Mouse (Mus musculus) forebrain, embryonic 13.5 days (tissue): ENCODE data around the gene Rtl8a. TPM values are rescaled to one million over a fixed set of nuclear protein-coding genes. Genes with fewer than 3 reads are reported as not detected.
"Not testable (repeated sequence)": the region's sequence is repeated elsewhere in the genome, so short reads cannot be mapped to it uniquely, and the experiment has no call there.

Experiments used
- ATAC-seq: fragments of 200-750 bp; cut with Nextera tagmentation; 2 replicates; pipeline ENCODE4 v1.8.0; 2017
- H3K27ac ChIP-seq: fragments of 300-500 bp; sonication (generic); 2 replicates; pipeline ENCODE4 v1.5.1; 2015; ENCODE audit warnings: inconsistent platforms, mild to moderate bottlenecking, moderate library complexity
- H3K27me3 ChIP-seq: fragments of 300-500 bp; sonication (generic); 2 replicates; pipeline ENCODE4 v1.6.1; 2015; ENCODE audit warnings: mild to moderate bottlenecking, inconsistent platforms
- H3K36me3 ChIP-seq: fragments of 300-500 bp; sonication (generic); 2 replicates; pipeline ENCODE4 v1.6.1; 2015; ENCODE audit warnings: mild to moderate bottlenecking, inconsistent platforms; ENCODE audit not compliant: poor library complexity, severe bottlenecking
- H3K4me1 ChIP-seq: fragments of 300-500 bp; sonication (generic); 2 replicates; pipeline ENCODE4 v1.6.1; 2015; ENCODE audit warnings: inconsistent platforms
- H3K4me2 ChIP-seq: fragments of 300-500 bp; sonication (generic); 2 replicates; pipeline ENCODE4 v1.6.1; 2015; ENCODE audit warnings: inconsistent platforms, mild to moderate bottlenecking, moderate library complexity
- H3K4me3 ChIP-seq: fragments of 300-500 bp; sonication (generic); 2 replicates; pipeline ENCODE4 v1.5.1; 2015; ENCODE audit warnings: mild to moderate bottlenecking, inconsistent platforms
- H3K9ac ChIP-seq: fragments of 300-500 bp; sonication (generic); 2 replicates; pipeline ENCODE4 v1.6.1; 2015; ENCODE audit warnings: mild to moderate bottlenecking, inconsistent platforms
- H3K9me3 ChIP-seq: fragments of 300-500 bp; sonication (generic); replicated peaks from 2 replicates; pipeline ENCODE4 v1.6.1; 2016; ENCODE audit warnings: inconsistent platforms
- WGBS: fragments of 180-500 bp; shearing (Covaris S2); methylation state at CpG from one replicate; pipeline ENCODE4 v1.1.7; 2015; 5-methylcytosine and 5-hydroxymethylcytosine counted together
- polyA plus RNA-seq: library from polyadenylated mRNA; unstranded; fragments of >200 nt; fragmentation: Nextera tagmentation; extraction: Ambion mirVana; gene quantifications from 2 replicates; pipeline ENCODE4 v1.2.1, GENCODE M21; 2015

Gene Rtl8a
- polyA plus RNA-seq, 1 experiment from 2014 or later: 113 TPM

DNA sequence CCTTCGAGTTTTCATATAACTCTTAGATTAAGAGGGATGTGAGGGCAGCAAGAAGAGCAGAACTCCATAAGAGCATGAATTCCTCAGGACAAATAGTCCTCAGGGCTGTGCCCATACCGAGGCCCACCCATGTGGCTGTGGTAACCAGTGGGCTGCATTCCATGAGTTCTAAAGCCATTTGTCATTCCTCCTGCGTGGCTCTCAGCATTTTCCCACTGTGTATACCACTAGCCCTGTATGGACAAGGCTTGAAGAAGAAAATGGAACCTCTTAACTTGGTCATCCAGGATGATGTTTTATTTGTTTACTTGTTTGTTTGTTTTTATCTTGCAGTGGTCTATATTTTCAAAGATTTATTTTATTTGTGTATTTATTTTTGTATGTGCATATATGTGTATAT lies 5.4 kb downstream of the Rtl8a start:
- not testable (repeated sequence) for H3K4me2 ChIP-seq, H3K27me3 ChIP-seq, H3K4me1 ChIP-seq, H3K9me3 ChIP-seq, H3K4me3 ChIP-seq, H3K36me3 ChIP-seq, ATAC-seq, H3K27ac ChIP-seq, H3K9ac ChIP-seq
- WGBS: 67% methylated on average over 3 of the region's 3 CpGs

DNA sequence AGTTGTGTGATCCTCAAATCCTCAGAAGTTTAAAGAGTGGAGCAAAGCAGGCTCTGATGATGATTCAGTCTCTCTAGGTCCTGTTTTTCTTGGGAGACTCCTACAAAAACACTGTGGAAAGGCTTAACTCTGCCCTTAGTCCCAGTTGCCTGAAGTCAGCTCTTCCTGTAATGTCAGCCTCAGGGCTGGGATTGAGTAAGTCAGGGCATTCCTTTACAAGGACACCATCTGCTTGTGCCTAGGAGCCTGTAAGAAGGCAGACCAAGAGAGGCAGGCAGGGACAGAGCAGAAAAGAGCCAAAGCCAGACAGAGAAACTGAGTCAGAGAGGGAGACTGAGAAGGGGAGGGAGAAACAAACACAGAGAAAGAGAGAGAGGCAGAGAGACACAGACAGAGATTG lies 32.1 kb downstream of the Rtl8a start:
- H3K36me3 ChIP-seq, H3K9me3 ChIP-seq, H3K4me1 ChIP-seq, ATAC-seq, H3K27ac ChIP-seq, H3K27me3 ChIP-seq, H3K4me2 ChIP-seq, H3K9ac ChIP-seq, H3K4me3 ChIP-seq: not testable (repeated sequence)

DNA sequence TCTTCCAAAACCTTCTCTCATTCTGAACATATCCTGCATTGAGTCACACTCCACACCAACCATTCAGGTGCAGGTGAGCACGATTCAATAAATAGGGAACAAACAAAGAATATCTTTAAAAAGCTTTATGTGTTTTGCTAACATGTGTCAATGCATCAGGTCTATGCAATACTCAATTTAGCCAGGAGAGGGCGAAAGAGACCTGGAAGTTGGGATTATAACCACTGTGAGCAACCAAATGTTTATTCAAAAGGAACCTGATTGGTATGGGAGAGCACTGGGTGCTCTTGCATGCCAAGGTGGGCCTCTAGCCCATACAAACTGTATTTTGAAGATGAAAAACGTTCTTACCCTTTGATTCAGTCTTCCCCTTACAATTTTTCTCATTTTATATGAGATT lies 32.9 kb downstream of the Rtl8a start:
- Histone ChIP-seq H3K4me2 (no peak overlapping the region), H3K4me3 (no peak overlapping the region), H3K36me3 (no peaks in the 10 kb centered on the region), H3K4me1 (no peaks in the 10 kb centered on the region), H3K9me3 (no peaks in the 10 kb centered on the region), H3K27ac (no peak overlapping the region), H3K27me3 (no peaks in the 10 kb centered on the region), H3K9ac (no peak overlapping the region)
- 6% methylated on average over 3 of the region's 3 CpGs for WGBS
- 0 out of 2 replicates have a peak, but pooled peaks have one; percentile 36 for ATAC-seq

DNA sequence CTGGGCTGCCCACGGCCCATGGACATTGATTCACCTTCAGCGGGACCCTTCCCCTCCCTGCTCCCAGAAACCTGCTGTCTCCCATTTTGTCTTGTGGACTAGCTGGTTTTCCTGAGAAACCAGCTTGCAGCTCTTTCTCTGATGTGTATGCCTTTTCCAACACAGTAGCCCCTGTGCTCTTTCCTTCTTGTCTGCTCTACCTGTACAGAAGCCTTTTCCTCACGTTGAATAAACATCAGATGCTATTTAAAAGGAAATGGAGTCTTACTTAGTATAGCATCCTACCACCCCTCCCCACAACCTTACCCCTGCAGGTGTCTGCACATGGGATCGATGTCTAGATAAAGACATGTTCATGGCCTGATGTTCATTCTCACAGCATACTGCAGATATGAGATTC lies 34.6 kb downstream of the Rtl8a start, which contains the start of gene Gm14597:
TSS of gene Gm14597 (minus strand) at position 101 of the 400 bp plus-strand sequence.
- Histone ChIP-seq H3K9ac (peak within 1 kb of the TSS; percentile 66), H3K4me2 (peak within 1 kb of the TSS; percentile 59), H3K27ac (peak within 1 kb of the TSS; percentile 35), H3K4me3 (peak within 1 kb of the TSS; percentile 43)
- H3K27me3 ChIP-seq, H3K36me3 ChIP-seq, H3K4me1 ChIP-seq, ATAC-seq, H3K9me3 ChIP-seq: not testable (repeated sequence)
- WGBS: 80% methylated on average over 3 of the region's 4 CpGs

DNA sequence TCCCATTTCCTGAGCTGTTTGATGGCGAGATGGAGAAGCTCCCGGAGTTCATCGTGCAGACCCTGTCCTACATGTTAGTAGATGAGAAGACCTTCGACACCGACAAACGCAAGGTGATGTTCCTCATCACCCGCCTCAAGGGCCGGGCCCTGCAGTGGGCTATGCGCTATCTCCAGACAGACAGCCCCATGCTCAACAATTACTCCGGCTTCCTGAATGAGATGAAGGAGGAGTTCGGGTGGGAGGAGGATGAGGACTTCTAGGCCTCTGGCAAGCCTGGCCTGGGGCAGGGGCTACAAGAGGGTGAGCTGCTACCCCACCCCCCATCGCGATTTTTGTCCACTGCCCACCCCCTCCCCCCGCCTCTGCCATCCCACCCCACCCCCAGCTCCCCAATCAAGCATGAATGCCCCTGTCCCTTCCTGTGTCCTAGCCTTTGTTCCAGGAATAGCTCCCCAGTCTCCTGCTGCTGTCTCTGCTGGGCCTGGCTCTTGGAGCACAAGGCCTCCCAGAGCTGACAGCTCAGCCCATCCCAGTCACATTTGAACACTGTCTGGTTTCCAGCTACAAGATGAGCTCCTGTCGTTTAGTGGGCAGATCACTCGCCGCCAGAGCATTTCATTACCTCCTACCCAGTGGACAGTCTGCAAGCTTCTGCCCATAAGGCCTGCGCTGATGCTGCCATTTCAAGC lies 35.2 kb downstream of the Rtl8a start:
- H3K27me3 ChIP-seq: no peaks in the 10 kb centered on the region
- no peaks in the 10 kb centered on the region for H3K36me3 ChIP-seq
- H3K9ac ChIP-seq: peak overlapping the region; percentile 66
- peak overlapping the region; percentile 59 for H3K4me2 ChIP-seq
- 24% methylated on average over 14 of the region's 18 CpGs for WGBS
- peak overlapping the region; percentile 43 for H3K4me3 ChIP-seq
- ATAC-seq: peak; percentile 41
- H3K4me1 ChIP-seq: no peaks in the 10 kb centered on the region
- peak overlapping the region; percentile 35 for H3K27ac ChIP-seq
- H3K9me3 ChIP-seq: no peaks in the 10 kb centered on the region

DNA sequence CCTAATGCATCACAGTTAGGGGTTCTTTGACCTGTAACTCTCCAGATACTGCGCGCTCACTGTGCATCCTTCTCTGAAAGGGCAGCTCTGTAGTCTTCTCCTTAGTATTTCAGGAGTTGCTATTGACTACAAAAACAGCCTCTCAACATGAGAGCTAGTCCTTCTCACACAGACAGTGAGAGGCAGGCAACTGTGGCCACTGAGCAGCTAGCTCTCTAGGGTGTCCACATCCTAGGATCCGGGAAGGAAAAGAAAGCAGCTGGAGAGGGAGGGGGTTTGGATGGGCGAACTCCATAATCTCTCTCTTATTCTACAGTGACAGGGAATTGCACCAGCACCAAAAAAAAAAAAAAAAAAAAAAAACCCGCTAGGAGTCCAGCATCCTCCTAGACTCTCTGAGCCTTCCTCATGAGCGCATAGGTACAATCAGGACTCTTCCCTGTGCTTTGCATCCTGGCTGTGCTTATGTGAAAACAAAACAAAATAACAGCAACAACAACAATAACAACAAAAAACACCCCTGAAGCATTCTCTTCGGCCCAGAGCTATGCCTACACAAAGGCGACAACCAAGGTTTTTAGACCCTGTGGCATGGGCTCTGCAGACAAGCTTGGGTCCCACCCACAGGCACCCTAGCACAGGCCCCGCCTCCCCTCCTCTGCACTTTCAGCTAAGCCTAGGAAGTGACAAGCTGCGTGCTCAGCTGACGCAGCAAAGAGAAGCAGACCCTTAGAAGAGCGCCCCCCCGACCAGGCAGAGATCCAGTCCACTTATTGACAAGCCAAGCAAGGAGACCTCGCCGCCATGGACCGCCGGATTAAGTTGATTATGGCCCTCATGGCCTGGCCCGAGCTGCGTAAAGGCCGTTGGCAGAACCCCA lies 36.0 kb downstream of the Rtl8a start, which contains the start of gene Rtl8c:
TSS of gene Rtl8c (plus strand) at position 791 of the 880 bp plus-strand sequence.
- Histone ChIP-seq H3K9ac (peak within 1 kb of the TSS; percentile 66), H3K4me3 (peak within 1 kb of the TSS; percentile 43), H3K27me3 (no peaks in the 10 kb centered on the region), H3K27ac (peak within 1 kb of the TSS; percentile 35), H3K9me3 (no peaks in the 10 kb centered on the region), H3K36me3 (no peaks in the 10 kb centered on the region), H3K4me1 (no peaks in the 10 kb centered on the region), H3K4me2 (peak within 1 kb of the TSS; percentile 59)
- ATAC-seq: peak; percentile 95
- 23% methylated on average over 20 of the region's 20 CpGs for WGBS

DNA sequence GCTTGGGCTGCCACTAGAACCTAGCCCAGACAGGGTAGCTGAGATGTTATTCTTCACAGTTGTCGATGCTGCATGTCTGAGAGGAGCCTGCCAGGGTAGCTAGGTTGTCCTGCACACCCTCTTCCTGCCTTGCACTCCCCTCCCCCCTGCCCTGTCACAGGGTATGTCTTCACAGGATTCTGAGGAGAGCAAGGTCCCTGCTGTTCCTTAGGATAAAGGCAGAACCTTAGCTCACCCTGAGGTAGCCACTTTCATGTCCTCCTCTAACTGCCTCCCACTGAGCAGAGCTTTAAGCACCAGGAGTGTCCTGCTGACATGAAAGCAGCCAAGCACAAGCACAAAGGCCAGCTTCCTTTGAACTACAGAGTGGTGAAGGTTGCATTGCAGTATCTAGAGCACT lies 37.3 kb downstream of the Rtl8a start:
- not testable (repeated sequence) for H3K9me3 ChIP-seq, H3K27me3 ChIP-seq, H3K4me1 ChIP-seq, H3K4me3 ChIP-seq, H3K9ac ChIP-seq, H3K36me3 ChIP-seq, H3K27ac ChIP-seq, ATAC-seq, H3K4me2 ChIP-seq
- 33% methylated on average over 1 of the region's 1 CpGs for WGBS

DNA sequence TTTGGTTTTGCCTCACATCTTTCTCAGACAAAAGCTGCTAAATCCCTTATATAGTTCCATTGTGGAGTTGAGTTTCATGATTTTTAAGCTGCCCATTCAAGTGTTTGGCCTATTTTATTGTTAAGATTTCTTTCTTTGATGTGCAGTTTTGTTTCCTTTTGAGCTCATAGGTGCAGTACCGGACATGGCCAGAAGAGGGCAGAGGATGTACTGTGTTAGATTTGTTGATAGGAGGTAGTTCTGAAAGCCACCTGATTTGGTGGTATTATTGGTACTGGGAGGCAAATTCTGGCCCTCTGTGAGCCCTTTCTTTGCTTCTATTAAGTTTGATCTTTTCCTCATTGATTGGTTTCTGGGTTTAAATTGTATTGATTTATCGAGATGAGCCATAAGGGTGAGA lies 43.5 kb downstream of the Rtl8a start:
- H3K9me3 ChIP-seq, H3K27ac ChIP-seq, H3K4me1 ChIP-seq, ATAC-seq, H3K4me2 ChIP-seq, H3K27me3 ChIP-seq, H3K36me3 ChIP-seq, H3K9ac ChIP-seq, H3K4me3 ChIP-seq: not testable (repeated sequence)
- WGBS: 38% methylated on average over 2 of the region's 2 CpGs

Other genes starting within 250 kb of the Rtl8a start
- not detected in 2 replicates for gene Etd, start 208.8 kb downstream of the Rtl8a start, polyA plus RNA-seq
- gene Rtl8c, start 35.6 kb downstream of the Rtl8a start, polyA plus RNA-seq: 89.1 and 90.2 TPM in 2 replicates
- not detected in 2 replicates for gene Gm14597, start 34.7 kb downstream of the Rtl8a start, polyA plus RNA-seq
- gene Rtl8b, start 26.7 kb upstream of the Rtl8a start, polyA plus RNA-seq: 85.7 and 88.0 TPM in 2 replicates
- gene 4930502E18Rik, start 81.1 kb upstream of the Rtl8a start, polyA plus RNA-seq: 0.24 TPM in 1 of 2 replicates, not detected in the other
- not detected in 2 replicates for gene 1700013H16Rik, start 114.1 kb upstream of the Rtl8a start, polyA plus RNA-seq
- not detected in 2 replicates for gene Zfp36l3, start 132.7 kb upstream of the Rtl8a start, polyA plus RNA-seq
- gene Xlr, start 154.0 kb upstream of the Rtl8a start, polyA plus RNA-seq: 0.73 and 0.74 TPM in 2 replicates